Mouse (Mus musculus) mesoderm, embryonic 11.5 days (tissue): ENCODE results near the gene Fbxo34.
"Not testable (repeated sequence)": the region's sequence is repeated elsewhere in the genome, so short reads cannot be mapped to it uniquely, and the experiment has no call there.

Experiments
- DNase-seq: peaks from one replicate; pipeline ENCODE4 v3.0.0-alpha.2; 2012; ENCODE audit warnings: low read depth, low spot score

Gene Fbxo34

GRCm38 (mm10) chr14:47560714-47561113, 110.5 kb downstream of the Fbxo34 start:
- DNase-seq, result no peak

- DNase-seq, result no peak
Measured at GRCm38 (mm10) chr14:47562530-47562929, 112.3 kb downstream of the Fbxo34 start.

GRCm38 (mm10) chr14:47563106-47563505, 112.9 kb downstream of the Fbxo34 start:
- DNase-seq, result no peak

- peak; percentile 96 for DNase-seq
Measured at GRCm38 (mm10) chr14:47567962-47568652, 117.9 kb downstream of the Fbxo34 start.

GRCm38 (mm10) chr14:47570549-47570948, 120.3 kb downstream of the Fbxo34 start, which contains the start of gene Atg14:
TSS of gene Atg14 (minus strand) at chr14:47570649.
- DNase-seq, result not testable (repeated sequence)

- no peak for DNase-seq
Measured at GRCm38 (mm10) chr14:47572707-47573106, 122.5 kb downstream of the Fbxo34 start.

GRCm38 (mm10) chr14:47574721-47575120, 124.5 kb downstream of the Fbxo34 start:
- DNase-seq, result peak; percentile 6

- no peak for DNase-seq
Measured at GRCm38 (mm10) chr14:47576687-47577086, 126.5 kb downstream of the Fbxo34 start.

GRCm38 (mm10) chr14:47578086-47578485, 127.9 kb downstream of the Fbxo34 start:
- no peak for DNase-seq

GRCm38 (mm10) chr14:47581280-47581679, 131.1 kb downstream of the Fbxo34 start:
- no peak for DNase-seq
